Mouse (Mus musculus) lung, postnatal 0 days (tissue): ENCODE results near the gene Kdelc1.

Experiments
- CTCF ChIP-seq: IDR thresholded peaks from 2 replicates; pipeline ENCODE4 v1.5.1; 2016; ENCODE audit warnings: antibody characterized with exemption, mild to moderate bottlenecking
- EP300 ChIP-seq: IDR thresholded peaks from 2 replicates; pipeline ENCODE4 v1.6.1; 2016; ENCODE audit warnings: antibody characterized with exemption, mild to moderate bottlenecking, control low read depth

GRCm38 (mm10) chr1:44101448-44102225 is 17.0 kb downstream of the Kdelc1 start:
- peak; percentile 16; the same call in 1 of the 2 replicates for TF ChIP-seq CTCF
- no peak for TF ChIP-seq EP300
